Mouse (Mus musculus) kidney, embryonic 15.5 days (tissue): ENCODE measurements around the gene Sorcs3. TPM values are rescaled to one million over a fixed set of nuclear protein-coding genes. Genes with fewer than 3 reads are reported as not detected.

Source experiments
- ATAC-seq: fragments of 200-750 bp; cut with Nextera tagmentation; replicated peaks from 2 replicates; pipeline ENCODE4 v1.8.0; 2017; ENCODE audit warnings: moderate TSS enrichment; ENCODE audit not compliant: low FRiP score
- H3K27ac ChIP-seq: fragments of 300-500 bp; sonication (generic); 2 replicates; pipeline ENCODE4 v1.5.1; 2015; ENCODE audit warnings: mild to moderate bottlenecking, inconsistent platforms
- H3K27me3 ChIP-seq: fragments of 300-500 bp; sonication (generic); 2 replicates; pipeline ENCODE4 v1.6.1; 2015; ENCODE audit warnings: inconsistent platforms
- H3K36me3 ChIP-seq: fragments of 300-500 bp; sonication (generic); 2 replicates; pipeline ENCODE4 v1.6.1; 2015; ENCODE audit warnings: inconsistent platforms
- H3K4me1 ChIP-seq: fragments of 300-500 bp; sonication (generic); 2 replicates; pipeline ENCODE4 v1.6.1; 2015; ENCODE audit warnings: inconsistent platforms
- H3K4me2 ChIP-seq: fragments of 300-500 bp; sonication (generic); 2 replicates; pipeline ENCODE4 v1.6.1; 2015; ENCODE audit warnings: moderate library complexity, mild to moderate bottlenecking, inconsistent platforms
- H3K4me3 ChIP-seq: fragments of 300-500 bp; sonication (generic); replicated peaks from 2 replicates; pipeline ENCODE4 v1.5.1; 2015; ENCODE audit warnings: mild to moderate bottlenecking, inconsistent platforms
- H3K9ac ChIP-seq: fragments of 300-500 bp; sonication (generic); 2 replicates; pipeline ENCODE4 v1.6.1; 2015; ENCODE audit warnings: mild to moderate bottlenecking, inconsistent platforms
- H3K9me3 ChIP-seq: fragments of 300-500 bp; sonication (generic); replicated peaks from 2 replicates; pipeline ENCODE4 v1.6.1; 2016; ENCODE audit warnings: inconsistent platforms
- WGBS: fragments of 180-500 bp; shearing (Covaris S2); methylation state at CpG from one replicate; pipeline ENCODE4 v1.1.7; 2015; ENCODE audit warnings: mixed read lengths; 5-methylcytosine and 5-hydroxymethylcytosine counted together
- polyA plus RNA-seq: library from polyadenylated mRNA; unstranded; fragments of >200 nt; fragmentation: Nextera tagmentation; extraction: Ambion mirVana; gene quantifications from 2 replicates; pipeline ENCODE4 v1.2.1, GENCODE M21; 2015

The Sorcs3 gene
- polyA plus RNA-seq, 1 experiment from 2014 or later, result 1.1 TPM

DNA sequence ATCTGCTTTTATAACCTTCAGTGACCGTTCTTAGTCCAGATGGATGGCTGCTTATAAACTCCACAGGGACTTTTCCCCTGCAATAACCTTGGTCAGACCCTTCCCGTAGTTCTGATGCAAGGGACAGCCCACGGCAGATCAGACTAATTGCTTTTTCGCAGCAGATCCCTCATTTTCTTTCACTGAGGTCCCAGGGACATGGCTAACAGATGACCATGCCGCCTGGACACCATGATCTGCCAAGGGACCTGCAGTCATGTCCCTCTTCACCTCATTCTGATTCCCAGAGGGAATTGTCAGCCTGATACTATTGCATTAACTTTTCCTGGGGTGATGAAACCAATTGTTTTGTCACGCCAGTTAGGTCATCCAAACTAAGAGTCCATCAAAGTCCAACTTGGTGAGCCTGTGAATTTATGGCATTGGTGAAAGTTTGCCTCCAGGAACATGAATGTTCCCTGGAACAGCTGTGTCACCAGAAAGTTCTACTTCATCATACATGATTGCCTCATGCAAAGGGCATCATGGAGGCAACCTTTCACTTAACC lies 494.4 kb downstream of the Sorcs3 start:
- ATAC-seq, result no peak
- 71% methylated on average over 6 of the region's 6 CpGs for WGBS
- H3K4me3 ChIP-seq, result no peak overlapping the region
- H3K9ac ChIP-seq, result no peak overlapping the region
- no peaks in the 10 kb centered on the region for H3K4me1 ChIP-seq
- H3K27ac ChIP-seq, result no peak overlapping the region
- H3K9me3 ChIP-seq, result no peaks in the 10 kb centered on the region
- H3K4me2 ChIP-seq, result no peak overlapping the region
- H3K27me3 ChIP-seq, result no peaks in the 10 kb centered on the region
- no peaks in the 10 kb centered on the region for H3K36me3 ChIP-seq

DNA sequence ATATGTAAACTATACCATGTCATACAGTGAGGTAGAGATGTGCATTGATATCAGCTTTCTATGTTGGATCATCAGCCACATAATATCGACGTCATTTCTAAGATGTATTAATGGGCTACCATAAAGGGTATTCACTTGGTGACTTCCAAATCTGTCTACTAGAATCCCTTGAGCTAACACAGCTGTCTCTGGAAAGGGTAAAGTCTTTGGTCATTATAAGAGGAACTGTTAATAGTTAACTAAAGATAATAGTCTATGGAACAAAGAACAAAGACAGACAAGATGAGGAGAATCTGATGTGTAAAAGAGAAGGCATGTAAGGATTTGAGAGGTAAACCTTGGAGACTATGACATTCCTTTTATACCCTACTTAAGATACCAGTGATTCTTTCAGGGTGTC lies 497.9 kb downstream of the Sorcs3 start:
- ATAC-seq, result no peak
- Histone ChIP-seq H3K27me3 (no peaks in the 10 kb centered on the region), H3K36me3 (no peaks in the 10 kb centered on the region), H3K27ac (no peak overlapping the region), H3K4me1 (peaks cover 16% of the 10 kb centered on the region), H3K4me3 (no peak overlapping the region), H3K4me2 (no peak overlapping the region), H3K9me3 (no peaks in the 10 kb centered on the region), H3K9ac (no peak overlapping the region)
- WGBS, result 85% methylated on average over 2 of the region's 2 CpGs

DNA sequence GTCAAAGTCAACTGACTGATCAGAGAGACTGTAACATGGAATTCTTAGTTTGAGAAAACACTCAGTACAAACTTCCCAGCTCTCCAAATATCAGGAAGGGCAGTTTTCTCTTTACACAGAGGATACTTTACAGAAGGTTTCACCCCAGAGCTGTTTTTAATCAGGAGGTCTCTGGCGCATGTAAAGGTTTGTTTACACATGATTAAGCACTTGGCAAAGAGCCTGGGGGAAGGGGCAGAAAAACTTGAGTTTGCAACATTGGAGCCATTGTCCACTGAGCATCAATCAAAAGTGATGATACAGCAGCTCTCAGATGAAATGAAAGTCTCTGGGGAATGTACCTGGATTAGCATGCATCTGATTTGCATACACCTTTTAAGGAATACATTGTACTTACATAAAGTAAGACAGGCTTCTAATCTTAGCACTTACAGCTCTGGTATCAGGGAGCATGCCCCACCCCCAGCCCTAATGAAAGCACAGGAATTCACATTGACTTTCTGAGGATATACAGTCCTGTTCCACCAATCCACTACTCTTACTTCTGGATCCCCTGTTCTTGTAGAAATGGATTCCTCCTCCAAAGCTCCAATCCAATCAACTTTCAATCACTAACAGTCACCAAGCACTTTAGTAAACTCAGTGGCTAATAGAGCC lies 500.6 kb downstream of the Sorcs3 start:
- ATAC-seq, result peak; percentile 87
- peaks cover 16% of the 10 kb centered on the region for H3K4me1 ChIP-seq
- H3K27me3 ChIP-seq, result no peaks in the 10 kb centered on the region
- no peak overlapping the region for H3K4me3 ChIP-seq
- H3K9ac ChIP-seq, result no peak overlapping the region
- no peaks in the 10 kb centered on the region for H3K36me3 ChIP-seq
- H3K27ac ChIP-seq, result peak overlapping the region; percentile 68
- H3K4me2 ChIP-seq, result no peak overlapping the region
- 2% methylated on average over 1 of the region's 1 CpGs for WGBS
- H3K9me3 ChIP-seq, result no peaks in the 10 kb centered on the region

DNA sequence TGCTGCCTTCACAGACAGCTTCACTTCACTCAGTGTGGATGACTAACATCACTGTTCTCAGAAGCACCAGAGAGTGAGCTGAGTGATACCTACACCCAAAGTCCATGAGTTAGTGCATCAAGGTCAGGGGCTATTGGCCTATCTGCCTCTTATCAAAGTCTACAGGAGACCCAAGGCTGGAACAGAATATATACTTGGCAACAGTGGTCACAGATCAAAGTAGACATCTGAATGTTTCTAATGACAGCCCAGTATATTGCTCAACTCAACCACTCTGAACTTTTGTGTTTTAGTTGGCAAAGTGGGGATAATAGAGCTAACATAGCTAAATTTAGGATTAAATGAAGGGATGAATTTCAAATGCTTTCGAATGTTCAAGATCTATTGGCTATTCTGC lies 501.1 kb downstream of the Sorcs3 start:
- peak overlapping the region; percentile 68; the same call in 1 of the 2 replicates for H3K27ac ChIP-seq
- 77% methylated on average over 1 of the region's 1 CpGs for WGBS
- H3K27me3 ChIP-seq, result no peaks in the 10 kb centered on the region
- no peak overlapping the region for H3K4me2 ChIP-seq
- H3K9ac ChIP-seq, result no peak overlapping the region
- ATAC-seq, result no peak
- H3K4me3 ChIP-seq, result no peak overlapping the region
- H3K9me3 ChIP-seq, result no peaks in the 10 kb centered on the region
- H3K36me3 ChIP-seq, result no peaks in the 10 kb centered on the region
- peaks cover 16% of the 10 kb centered on the region for H3K4me1 ChIP-seq

DNA sequence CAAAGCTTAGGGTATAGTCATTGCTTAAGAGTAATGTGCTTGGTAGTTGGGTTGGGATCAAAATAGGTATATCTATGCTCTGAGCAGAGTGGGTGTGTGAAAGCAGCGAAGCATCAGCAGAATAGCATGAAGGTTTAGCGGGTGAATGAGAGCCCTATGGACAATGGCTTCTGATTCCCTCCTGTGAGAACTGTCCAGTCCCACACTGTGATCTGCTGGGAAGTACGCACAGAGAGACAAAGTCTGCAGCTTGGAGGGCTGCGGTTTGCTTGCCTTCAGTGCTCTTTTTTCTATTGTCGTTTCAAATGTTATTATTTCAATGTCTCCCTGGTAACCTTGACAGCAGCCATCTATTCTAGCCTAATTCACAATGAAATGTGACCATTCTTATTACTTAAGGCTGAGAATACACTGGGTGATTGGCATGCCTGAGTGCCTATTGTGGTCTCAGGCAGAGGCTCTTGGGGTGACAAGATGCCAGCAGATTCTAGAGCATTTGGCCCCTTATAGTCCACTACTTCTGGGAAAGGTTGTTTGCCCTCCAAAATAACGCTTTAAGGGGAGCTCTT lies 520.1 kb downstream of the Sorcs3 start:
- 67% methylated on average over 6 of the region's 6 CpGs for WGBS

DNA sequence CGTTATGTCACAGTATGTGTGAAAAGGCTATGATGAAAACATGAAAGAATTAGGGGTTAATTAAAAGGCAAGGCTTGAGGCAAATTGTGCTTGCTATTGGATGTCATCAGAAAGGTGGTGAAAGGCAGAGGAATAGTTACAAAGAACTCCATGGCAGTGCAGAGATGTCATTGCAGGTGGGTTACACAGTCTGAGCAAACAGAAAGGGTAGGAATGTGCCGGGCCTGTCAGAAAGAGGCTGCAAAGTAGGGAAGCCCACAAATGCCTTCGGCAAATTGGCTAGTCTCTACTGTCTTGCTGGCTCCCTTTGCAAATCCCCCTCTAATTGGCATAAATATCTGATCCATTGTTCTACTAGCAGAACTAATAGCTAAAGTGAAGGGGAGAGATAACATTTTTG lies 521.2 kb downstream of the Sorcs3 start:
- Histone ChIP-seq H3K4me1 (no peaks in the 10 kb centered on the region), H3K27ac (no peak overlapping the region), H3K36me3 (no peaks in the 10 kb centered on the region), H3K9me3 (no peaks in the 10 kb centered on the region), H3K4me3 (no peak overlapping the region), H3K4me2 (no peak overlapping the region), H3K27me3 (no peaks in the 10 kb centered on the region), H3K9ac (no peak overlapping the region)
- no peak for ATAC-seq
- WGBS, result 83% methylated on average over 3 of the region's 3 CpGs

More for the DNA sequence above, 520.1 kb downstream of the Sorcs3 start:
- H3K4me2 ChIP-seq, result no peak overlapping the region
- no peaks in the 10 kb centered on the region for H3K4me1 ChIP-seq
- no peaks in the 10 kb centered on the region for H3K27me3 ChIP-seq
- no peak overlapping the region for H3K9ac ChIP-seq
- H3K36me3 ChIP-seq, result no peaks in the 10 kb centered on the region
- no peak overlapping the region for H3K4me3 ChIP-seq
- no peak for ATAC-seq
- no peak overlapping the region for H3K27ac ChIP-seq
- no peaks in the 10 kb centered on the region for H3K9me3 ChIP-seq

DNA sequence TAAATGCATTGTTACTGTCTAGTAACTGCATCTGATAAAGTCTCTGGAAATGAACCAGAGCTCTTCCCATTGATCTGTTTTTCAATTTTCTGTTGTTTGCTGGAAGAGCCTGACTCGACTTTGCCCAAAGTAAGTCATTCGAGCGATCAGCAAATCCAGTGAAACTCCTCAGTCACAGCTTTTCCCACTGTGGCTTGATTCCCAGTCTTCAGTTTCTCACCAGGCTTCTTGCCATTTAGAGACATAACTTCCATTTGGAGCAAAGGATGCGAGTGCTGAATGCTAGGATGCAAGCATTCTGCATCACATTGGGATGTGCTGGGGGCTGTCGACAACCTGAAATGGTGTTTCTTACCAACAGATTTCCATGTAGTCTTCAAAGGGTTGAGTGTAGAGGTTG lies 521.8 kb downstream of the Sorcs3 start:
- no peaks in the 10 kb centered on the region for H3K9me3 ChIP-seq
- ATAC-seq, result no peak
- H3K9ac ChIP-seq, result no peak overlapping the region
- no peaks in the 10 kb centered on the region for H3K4me1 ChIP-seq
- 93% methylated on average over 5 of the region's 5 CpGs for WGBS
- H3K27ac ChIP-seq, result no peak overlapping the region
- H3K36me3 ChIP-seq, result no peaks in the 10 kb centered on the region
- no peak overlapping the region for H3K4me3 ChIP-seq
- H3K4me2 ChIP-seq, result no peak overlapping the region
- H3K27me3 ChIP-seq, result no peaks in the 10 kb centered on the region

DNA sequence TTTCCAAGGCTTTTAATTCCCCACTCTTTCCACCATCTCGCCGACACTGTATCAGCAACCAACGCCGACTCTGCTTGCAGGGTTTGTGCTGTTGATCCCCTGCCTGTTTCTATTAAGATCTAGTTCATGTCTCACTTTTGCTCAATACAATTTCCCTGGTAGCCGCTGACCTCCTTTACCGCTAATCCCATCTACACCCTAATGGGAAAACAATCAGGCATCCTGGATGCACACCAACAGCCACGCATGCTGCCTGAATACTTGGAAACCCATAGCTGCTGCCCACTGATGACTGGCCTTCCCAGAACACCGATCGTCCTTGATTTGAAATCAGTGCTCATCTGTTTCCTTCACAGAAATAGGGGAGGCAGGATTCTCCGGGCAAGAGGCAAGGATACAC lies 525.9 kb downstream of the Sorcs3 start:
- no peak overlapping the region for H3K27ac ChIP-seq

DNA sequence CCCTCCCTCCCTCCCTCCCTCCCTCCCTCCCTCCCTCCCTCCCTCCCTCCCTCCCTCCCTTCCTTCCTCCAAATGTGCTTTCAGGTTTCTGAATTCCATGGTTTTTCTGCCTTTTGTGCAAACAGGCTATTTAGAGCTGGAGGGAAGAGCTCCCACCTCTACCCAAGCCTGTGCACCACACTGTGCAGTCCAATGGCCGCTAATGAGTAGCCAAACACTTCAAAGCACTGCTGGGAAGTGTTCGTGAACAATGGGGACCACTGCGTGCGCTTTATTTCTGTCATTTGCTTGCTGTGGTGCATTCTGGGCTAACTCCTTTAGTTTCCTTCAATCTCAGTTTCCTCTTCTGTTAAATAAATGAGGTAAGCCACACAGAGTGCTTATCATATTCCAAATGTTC lies 528.5 kb downstream of the Sorcs3 start:
- H3K4me1 ChIP-seq, result no peaks in the 10 kb centered on the region
- H3K9ac ChIP-seq, result no peak overlapping the region
- no peaks in the 10 kb centered on the region for H3K9me3 ChIP-seq
- no peak for ATAC-seq
- no peaks in the 10 kb centered on the region for H3K27me3 ChIP-seq
- H3K36me3 ChIP-seq, result no peaks in the 10 kb centered on the region
- 66% methylated on average over 4 of the region's 4 CpGs for WGBS
- H3K4me2 ChIP-seq, result no peak overlapping the region
- no peak overlapping the region for H3K4me3 ChIP-seq
- H3K27ac ChIP-seq, result no peak overlapping the region

More for the DNA sequence above, 525.9 kb downstream of the Sorcs3 start:
- no peaks in the 10 kb centered on the region for H3K36me3 ChIP-seq
- ATAC-seq, result no peak
- no peaks in the 10 kb centered on the region for H3K4me1 ChIP-seq
- whole genome bisulfite sequencing, result 92% methylated on average over 10 of the region's 10 CpGs
- no peaks in the 10 kb centered on the region for H3K27me3 ChIP-seq
- no peak overlapping the region for H3K4me2 ChIP-seq
- no peaks in the 10 kb centered on the region for H3K9me3 ChIP-seq
- no peak overlapping the region for H3K4me3 ChIP-seq
- H3K9ac ChIP-seq, result no peak overlapping the region

DNA sequence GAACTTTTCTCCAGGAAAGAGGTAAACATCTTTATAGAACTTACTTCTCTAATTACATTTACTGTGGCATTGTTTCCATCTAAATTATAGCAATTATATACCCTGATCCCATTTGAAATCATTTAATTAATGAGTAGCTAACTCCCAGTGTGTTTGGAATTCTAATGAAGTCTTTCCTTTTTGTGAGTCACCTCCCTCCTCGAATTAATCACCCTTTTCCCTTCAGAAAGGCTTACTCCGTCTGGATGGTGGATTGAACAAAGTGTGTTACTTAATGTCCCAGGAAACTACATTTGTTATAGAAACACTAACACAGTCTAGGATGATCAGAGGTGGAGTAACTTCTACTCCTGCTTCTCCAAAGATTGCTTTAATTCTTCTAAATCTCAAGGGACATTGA lies 531.7 kb downstream of the Sorcs3 start:
- no peaks in the 10 kb centered on the region for H3K27me3 ChIP-seq
- 43% methylated on average over 2 of the region's 2 CpGs for WGBS
- no peak overlapping the region for H3K4me3 ChIP-seq
- no peak overlapping the region for H3K27ac ChIP-seq
- H3K4me1 ChIP-seq, result no peaks in the 10 kb centered on the region
- no peaks in the 10 kb centered on the region for H3K9me3 ChIP-seq
- H3K9ac ChIP-seq, result no peak overlapping the region
- no peak overlapping the region for H3K4me2 ChIP-seq
- no peaks in the 10 kb centered on the region for H3K36me3 ChIP-seq
- peak; percentile 52; the same call in 1 of the 2 replicates for ATAC-seq

DNA sequence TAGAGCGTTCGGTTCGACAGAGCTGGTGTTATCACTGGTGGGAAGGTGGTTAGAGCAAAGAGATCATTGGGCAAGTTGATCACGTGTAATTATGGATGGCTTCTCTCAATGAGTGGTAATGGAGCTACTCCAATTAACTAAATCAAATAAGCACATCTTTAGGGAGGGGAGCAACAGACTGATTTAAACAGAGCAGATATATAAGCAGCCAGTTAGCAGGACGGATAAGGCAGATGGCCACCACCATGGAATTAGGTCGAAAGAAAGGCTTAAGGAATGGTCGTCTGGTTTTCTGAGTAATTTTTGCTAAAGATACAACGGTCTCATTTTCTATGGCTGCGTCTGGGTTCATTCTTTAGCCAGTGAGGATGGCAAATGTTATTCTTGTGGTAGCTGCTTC lies 549.3 kb downstream of the Sorcs3 start:
- H3K9ac ChIP-seq, result no peak overlapping the region
- H3K36me3 ChIP-seq, result no peaks in the 10 kb centered on the region
- no peaks in the 10 kb centered on the region for H3K27me3 ChIP-seq
- ATAC-seq, result no peak
- no peak overlapping the region for H3K4me2 ChIP-seq
- WGBS, result 88% methylated on average over 9 of the region's 9 CpGs
- H3K27ac ChIP-seq, result no peak overlapping the region
- no peak overlapping the region for H3K4me3 ChIP-seq
- H3K4me1 ChIP-seq, result no peaks in the 10 kb centered on the region
- H3K9me3 ChIP-seq, result no peaks in the 10 kb centered on the region

DNA sequence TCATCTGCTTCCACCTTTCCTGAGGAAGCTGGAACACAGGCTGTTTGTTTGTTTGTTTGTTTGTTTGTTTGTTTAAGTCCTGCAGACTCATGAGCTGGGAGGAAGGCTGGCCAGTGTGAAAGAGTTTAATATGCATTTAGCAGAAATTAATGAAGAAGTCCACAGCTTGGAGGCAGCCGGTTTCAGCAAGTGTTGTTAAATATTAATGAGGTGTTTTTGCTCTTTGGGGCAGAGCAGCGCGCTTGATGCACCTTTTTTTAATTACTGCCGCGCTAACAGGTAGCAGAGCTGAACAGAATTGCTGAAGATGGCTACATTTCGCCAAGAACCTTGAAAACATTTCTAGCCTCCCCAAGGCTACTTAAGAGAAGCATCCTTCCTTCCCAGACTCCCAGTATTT lies 551.0 kb downstream of the Sorcs3 start:
- ATAC-seq, result 0 out of 2 replicates have a peak, but pooled peaks have one; percentile 43
- no peaks in the 10 kb centered on the region for H3K4me1 ChIP-seq
- no peaks in the 10 kb centered on the region for H3K27me3 ChIP-seq
- H3K36me3 ChIP-seq, result no peaks in the 10 kb centered on the region
- no peak overlapping the region for H3K4me2 ChIP-seq
- 64% methylated on average over 6 of the region's 6 CpGs for WGBS
- H3K27ac ChIP-seq, result no peak overlapping the region
- no peaks in the 10 kb centered on the region for H3K9me3 ChIP-seq
- H3K4me3 ChIP-seq, result no peak overlapping the region
- H3K9ac ChIP-seq, result no peak overlapping the region
